Mouse (Mus musculus) kidney, adult 2 months (tissue): Measurements from ENCODE around the gene Rnase13.

Experiments used
- CTCF ChIP-seq: fragments of 200-500 bp; conservative IDR thresholded peaks from 2 replicates; pipeline ENCODE4 v1.5.1; 2011; ENCODE audit warnings: low read depth, mild to moderate bottlenecking, control low read depth, low read length, moderate library complexity, mixed read lengths; ENCODE audit not compliant: insufficient read depth, insufficient read length
- POLR2A ChIP-seq: fragments of 200-500 bp; IDR thresholded peaks from one replicate; pipeline ENCODE4 v1.6.1; 2011; ENCODE audit warnings: low read depth, low read length, control low read depth

GRCm38 (mm10) chr14:51940944-51941560 is 18.5 kb upstream of the Rnase13 start:
- TF ChIP-seq CTCF (no peak), POLR2A (no peak)
